Mouse (Mus musculus): ENCODE measurements around the gene Dtnbp1. TPM values are rescaled to one million over a fixed set of nuclear protein-coding genes. Genes with fewer than 3 reads are reported as not detected.

Gene Dtnbp1
- total and polyA plus RNA-seq, 2 experiments from 2014 or later, result 115 to 139 TPM

DNA sequence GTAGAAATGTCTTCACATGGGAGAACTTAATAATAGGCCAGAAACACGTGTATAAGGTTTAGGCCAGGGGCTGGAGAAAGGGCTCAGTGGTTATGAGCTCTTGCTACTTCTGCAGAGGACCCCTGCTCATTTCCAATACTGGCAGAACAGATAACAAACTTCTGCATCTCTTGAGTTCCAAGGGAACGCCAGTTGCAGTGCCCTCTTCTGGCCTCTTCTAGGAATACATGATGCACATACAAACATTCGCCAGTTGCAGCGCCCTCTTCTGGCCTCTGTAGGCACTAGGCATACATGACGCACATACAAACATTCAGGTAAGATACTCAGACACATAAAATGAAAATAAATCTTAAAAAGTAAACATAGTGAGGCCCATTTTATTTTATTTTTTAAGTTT is 4.5 kb upstream of the Dtnbp1 start:
- Histone ChIP-seq H3K4me2 (ENCODE audit: low read depth, low read length, poor library complexity, severe bottlenecking) (no peak overlapping the region), H3K4me3 (ENCODE audit: low read depth, low read length) (no peak overlapping the region), H3K27me3 (ENCODE audit: insufficient read depth, low read length) (no peaks in the 10 kb centered on the region), H3K9me3 (ENCODE audit: low read length) (no peaks in the 10 kb centered on the region), H3K36me3 (ENCODE audit: insufficient read depth, low read length) (no peaks in the 10 kb centered on the region), H3K27ac (ENCODE audit: low read depth, low read length) (no peak overlapping the region), H3K9ac (replicated peaks; ENCODE audit: low read length, poor library complexity, severe bottlenecking) (no peak overlapping the region), H3K4me1 (ENCODE audit: insufficient read depth, low read length) (no peaks in the 10 kb centered on the region)
- DNase-seq (ENCODE audit: low spot score) (peak; percentile 45), ATAC-seq (ENCODE audit: low FRiP score) (no peak)
- TF ChIP-seq CTCF (IDR thresholded peaks at IDR 0.05), result peak; percentile 69
- WGBS, result 86% methylated on average over 5 of the region's 5 CpGs

DNA sequence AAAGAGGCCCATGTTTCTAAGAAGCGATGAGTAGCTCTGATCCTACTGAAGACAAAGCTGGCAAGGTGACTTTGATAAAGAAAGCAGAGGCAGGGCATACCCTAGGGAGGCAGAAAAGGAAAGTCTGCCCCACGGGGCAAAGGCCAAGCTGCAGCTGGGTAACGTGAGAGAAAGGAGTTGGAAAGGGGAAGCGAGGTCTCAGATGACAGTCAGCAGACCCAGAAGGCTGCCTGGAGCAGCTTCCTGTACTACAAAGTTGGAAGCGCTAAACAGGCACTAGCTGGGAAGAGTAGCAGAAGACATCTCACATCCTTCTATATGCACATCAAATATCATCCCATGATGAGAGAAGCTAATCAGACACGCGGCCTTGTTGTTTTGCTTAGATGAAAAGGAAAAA is 3.9 kb upstream of the Dtnbp1 start:
- Histone ChIP-seq H3K4me1 (ENCODE audit: insufficient read depth, low read length) (no peaks in the 10 kb centered on the region), H3K9ac (replicated peaks; ENCODE audit: low read length, poor library complexity, severe bottlenecking) (no peak overlapping the region), H3K4me3 (ENCODE audit: low read depth, low read length) (no peak overlapping the region), H3K36me3 (ENCODE audit: insufficient read depth, low read length) (no peaks in the 10 kb centered on the region), H3K27me3 (ENCODE audit: insufficient read depth, low read length) (no peaks in the 10 kb centered on the region), H3K9me3 (ENCODE audit: low read length) (no peaks in the 10 kb centered on the region), H3K4me2 (ENCODE audit: low read depth, low read length, poor library complexity, severe bottlenecking) (no peak overlapping the region), H3K27ac (ENCODE audit: low read depth, low read length) (no peak overlapping the region)
- no peak for DNase-seq (ENCODE audit: low spot score)
- no peak for ATAC-seq (ENCODE audit: low FRiP score)
- TF ChIP-seq CTCF (IDR thresholded peaks at IDR 0.05), result no peak
- 86% methylated on average over 7 of the region's 7 CpGs for WGBS

GRCm38 (mm10) chr13:45004987-45005592 is 3.1 kb upstream of the Dtnbp1 start:
- no peak overlapping the region for H3K4me2 ChIP-seq (ENCODE audit: low read depth, low read length, poor library complexity, severe bottlenecking)
- H3K9me3 ChIP-seq (ENCODE audit: low read length), result no peaks in the 10 kb centered on the region
- 85% methylated on average over 5 of the region's 5 CpGs for WGBS
- H3K4me3 ChIP-seq (ENCODE audit: low read depth, low read length), result no peak overlapping the region
- ATAC-seq (ENCODE audit: low FRiP score) (no peak), DNase-seq (ENCODE audit: low spot score) (no peak)
- H3K36me3 ChIP-seq (ENCODE audit: insufficient read depth, low read length), result no peaks in the 10 kb centered on the region
- H3K27me3 ChIP-seq (ENCODE audit: insufficient read depth, low read length), result no peaks in the 10 kb centered on the region
- TF ChIP-seq CTCF (IDR thresholded peaks at IDR 0.05), result no peak
- no peak overlapping the region for H3K27ac ChIP-seq (ENCODE audit: low read depth, low read length)
- H3K9ac ChIP-seq (replicated peaks; ENCODE audit: low read length, poor library complexity, severe bottlenecking), result no peak overlapping the region
- 0 out of 2 replicates have a peak, but pooled peaks cover 2% of the 10 kb centered on the region for H3K4me1 ChIP-seq (ENCODE audit: insufficient read depth, low read length)

DNA sequence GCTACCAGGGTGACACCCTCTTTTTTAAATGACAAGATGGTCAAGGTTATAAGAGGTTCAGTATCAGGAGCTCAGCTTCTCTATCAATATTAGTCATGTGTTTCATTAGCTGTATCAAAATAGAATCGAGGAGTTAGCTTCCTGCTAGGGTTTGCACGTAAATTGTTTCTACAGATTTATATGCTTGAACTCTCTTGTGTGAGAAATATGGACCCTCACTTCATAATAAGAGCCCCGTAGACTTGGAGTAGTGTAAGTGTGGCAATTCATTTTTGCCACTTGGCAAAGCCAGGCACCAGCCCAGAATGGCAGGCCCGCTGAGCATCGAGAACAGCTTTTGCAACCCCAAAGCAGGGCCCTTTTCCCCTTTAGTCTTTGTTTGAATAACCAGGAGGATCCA is 1.1 kb upstream of the Dtnbp1 start:
- ATAC-seq (ENCODE audit: low FRiP score) (no peak), DNase-seq (ENCODE audit: low spot score) (no peak)
- no peaks in the 10 kb centered on the region for H3K27me3 ChIP-seq (ENCODE audit: insufficient read depth, low read length)
- 0 out of 2 replicates have a peak, but pooled peaks cover 5% of the 10 kb centered on the region for H3K4me1 ChIP-seq (ENCODE audit: insufficient read depth, low read length)
- H3K9me3 ChIP-seq (ENCODE audit: low read length), result no peaks in the 10 kb centered on the region
- H3K9ac ChIP-seq (replicated peaks; ENCODE audit: low read length, poor library complexity, severe bottlenecking), result no peak overlapping the region
- 68% methylated on average over 5 of the region's 5 CpGs for WGBS
- H3K4me3 ChIP-seq (ENCODE audit: low read depth, low read length), result peak overlapping the region; percentile 69; the same call in 1 of the 2 replicates
- H3K4me2 ChIP-seq (ENCODE audit: low read depth, low read length, poor library complexity, severe bottlenecking), result peak overlapping the region; percentile 68; the same call in 1 of the 2 replicates
- H3K27ac ChIP-seq (ENCODE audit: low read depth, low read length), result no peak overlapping the region
- no peaks in the 10 kb centered on the region for H3K36me3 ChIP-seq (ENCODE audit: insufficient read depth, low read length)
- TF ChIP-seq CTCF (IDR thresholded peaks at IDR 0.05), result no peak

- Histone ChIP-seq H3K9ac (replicated peaks; ENCODE audit: low read length, poor library complexity, severe bottlenecking) (peak overlapping the region; percentile 53), H3K4me1 (ENCODE audit: insufficient read depth, low read length) (0 out of 2 replicates have a peak, but pooled peaks cover 5% of the 10 kb centered on the region), H3K36me3 (ENCODE audit: insufficient read depth, low read length) (no peaks in the 10 kb centered on the region), H3K4me2 (ENCODE audit: low read depth, low read length, poor library complexity, severe bottlenecking) (peak overlapping the region; percentile 68), H3K9me3 (ENCODE audit: low read length) (no peaks in the 10 kb centered on the region), H3K27me3 (ENCODE audit: insufficient read depth, low read length) (no peaks in the 10 kb centered on the region), H3K4me3 (ENCODE audit: low read depth, low read length) (peak overlapping the region; percentile 69), H3K27ac (ENCODE audit: low read depth, low read length) (peak overlapping the region; percentile 71; the same call in 1 of the 2 replicates)
- DNase-seq (ENCODE audit: low spot score) (peak; percentile 26), ATAC-seq (ENCODE audit: low FRiP score) (peak; percentile 41)
- WGBS, result 0% methylated on average over 48 of the region's 52 CpGs
- TF ChIP-seq CTCF (IDR thresholded peaks at IDR 0.05), result peak; percentile 32; the same call in 1 of the 2 replicates
These were observed 578 bp downstream of the Dtnbp1 start for GRCm38 (mm10) chr13:45001228-45001910.

DNA sequence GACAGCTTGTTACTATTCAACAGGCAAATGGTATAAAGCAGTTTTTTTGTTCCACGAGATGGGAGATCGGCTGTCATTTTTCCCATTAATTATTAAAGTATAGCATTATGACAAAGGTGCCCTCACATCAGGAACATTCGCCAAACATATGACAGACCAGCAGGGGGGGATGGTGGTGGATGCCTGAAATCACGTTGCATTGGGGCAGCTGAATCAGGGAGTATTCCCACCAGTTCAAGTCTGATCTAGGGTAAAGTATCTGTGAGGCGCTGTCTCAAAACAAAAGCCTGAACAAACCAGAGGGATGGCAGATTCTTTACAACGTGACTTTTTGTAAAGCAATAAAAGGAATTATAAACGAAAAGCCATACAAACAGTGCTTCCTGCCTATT is 1.1 kb downstream of the Dtnbp1 start:
- Histone ChIP-seq H3K27ac (ENCODE audit: low read depth, low read length) (no peak overlapping the region), H3K36me3 (ENCODE audit: insufficient read depth, low read length) (no peaks in the 10 kb centered on the region), H3K4me3 (ENCODE audit: low read depth, low read length) (peak overlapping the region; percentile 69), H3K9me3 (ENCODE audit: low read length) (no peaks in the 10 kb centered on the region), H3K9ac (replicated peaks; ENCODE audit: low read length, poor library complexity, severe bottlenecking) (no peak overlapping the region), H3K27me3 (ENCODE audit: insufficient read depth, low read length) (no peaks in the 10 kb centered on the region), H3K4me2 (ENCODE audit: low read depth, low read length, poor library complexity, severe bottlenecking) (peak overlapping the region; percentile 68), H3K4me1 (ENCODE audit: insufficient read depth, low read length) (0 out of 2 replicates have a peak, but pooled peaks cover 5% of the 10 kb centered on the region)
- ATAC-seq (ENCODE audit: low FRiP score) (no peak), DNase-seq (ENCODE audit: low spot score) (peak; percentile 54)
- WGBS, result 14% methylated on average over 7 of the region's 7 CpGs
- TF ChIP-seq CTCF (IDR thresholded peaks at IDR 0.05), result peak; percentile 72
